Mouse (Mus musculus) neural tube, embryonic 15.5 days (tissue): ENCODE measurements around the gene Hrnr. TPM values are rescaled to one million over a fixed set of nuclear protein-coding genes. Genes with fewer than 3 reads are reported as not detected.

ENCODE experiments used
- ATAC-seq: fragments of 200-750 bp; cut with Nextera tagmentation; 2 replicates; pipeline ENCODE4 v1.8.0; 2017; ENCODE audit warnings: mild to moderate bottlenecking, moderate TSS enrichment, moderate library complexity; ENCODE audit not compliant: low FRiP score
- H3K27ac ChIP-seq: fragments of 300-500 bp; sonication (generic); replicated peaks from 2 replicates; pipeline ENCODE4 v1.5.1; 2015; ENCODE audit warnings: mild to moderate bottlenecking, inconsistent platforms
- H3K27me3 ChIP-seq: fragments of 300-500 bp; sonication (generic); replicated peaks from 2 replicates; pipeline ENCODE4 v1.6.1; 2015; ENCODE audit warnings: inconsistent platforms
- H3K36me3 ChIP-seq: fragments of 300-500 bp; sonication (generic); 2 replicates; pipeline ENCODE4 v1.6.1; 2015; ENCODE audit warnings: inconsistent platforms
- H3K4me1 ChIP-seq: fragments of 300-500 bp; sonication (generic); 2 replicates; pipeline ENCODE4 v1.6.1; 2015; ENCODE audit warnings: inconsistent platforms
- H3K4me2 ChIP-seq: fragments of 300-500 bp; sonication (generic); 2 replicates; pipeline ENCODE4 v1.6.1; 2015; ENCODE audit warnings: inconsistent platforms, mild to moderate bottlenecking, moderate library complexity
- H3K4me3 ChIP-seq: fragments of 300-500 bp; sonication (generic); replicated peaks from 2 replicates; pipeline ENCODE4 v1.5.1; 2015; ENCODE audit warnings: mild to moderate bottlenecking, inconsistent platforms
- H3K9ac ChIP-seq: fragments of 300-500 bp; sonication (generic); replicated peaks from 2 replicates; pipeline ENCODE4 v1.6.1; 2015; ENCODE audit warnings: mild to moderate bottlenecking, inconsistent platforms
- H3K9me3 ChIP-seq: fragments of 300-500 bp; sonication (generic); replicated peaks from 2 replicates; pipeline ENCODE4 v1.6.1; 2016; ENCODE audit warnings: inconsistent platforms
- WGBS: fragments of 180-500 bp; shearing (Covaris S2); methylation state at CpG from one replicate; pipeline ENCODE4 v1.1.7; 2015; ENCODE audit warnings: mixed read lengths; 5-methylcytosine and 5-hydroxymethylcytosine counted together
- polyA plus RNA-seq: library from polyadenylated mRNA; unstranded; fragments of >200 nt; fragmentation: Nextera tagmentation; extraction: Ambion mirVana; gene quantifications from 2 replicates; pipeline ENCODE4 v1.2.1, GENCODE M21; 2015

Gene Hrnr
- polyA plus RNA-seq, 1 experiment from 2014 or later: 0.01 TPM

DNA sequence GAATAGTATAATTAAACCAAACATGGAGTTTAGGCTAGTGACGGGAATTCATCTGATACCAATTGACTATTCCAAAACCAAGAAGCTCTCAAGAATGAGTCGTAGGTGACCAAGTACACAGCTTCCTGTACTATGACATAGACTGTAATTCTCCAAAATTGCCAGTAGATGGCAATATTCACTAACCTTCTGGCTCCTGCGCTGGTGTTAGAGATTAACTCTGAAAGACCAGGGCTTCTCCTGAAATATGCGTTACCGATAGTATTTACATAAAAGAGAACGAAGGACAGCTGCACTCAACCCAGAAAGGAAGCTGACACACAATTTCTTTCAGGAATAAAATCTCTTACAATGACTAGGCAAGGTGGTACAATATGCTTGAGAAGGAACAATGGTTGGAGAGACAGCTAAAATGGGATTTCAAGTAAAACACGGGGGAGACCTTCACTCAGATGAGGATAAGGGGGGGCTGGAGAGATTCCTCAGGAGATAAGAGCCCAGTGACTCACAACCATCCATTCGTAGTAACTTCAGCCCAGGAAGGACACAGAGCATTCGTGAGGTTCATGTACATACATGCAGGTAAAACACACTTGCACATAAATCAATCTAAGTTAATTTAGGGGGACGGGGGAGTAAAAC, 42.5 kb downstream of the Hrnr start:
- peak overlapping the region; percentile 57 for H3K4me2 ChIP-seq
- ATAC-seq: peak; percentile 95
- H3K4me3 ChIP-seq: peak overlapping the region; percentile 23
- no peaks in the 10 kb centered on the region for H3K36me3 ChIP-seq
- 10% methylated on average over 10 of the region's 10 CpGs for WGBS
- H3K27ac ChIP-seq: no peak overlapping the region
- 0 out of 2 replicates have a peak, but pooled peaks cover 3% of the 10 kb centered on the region for H3K27me3 ChIP-seq
- peaks cover 7% of the 10 kb centered on the region for H3K4me1 ChIP-seq
- H3K9ac ChIP-seq: no peak overlapping the region; the same call in 1 of the 2 replicates
- no peaks in the 10 kb centered on the region for H3K9me3 ChIP-seq

DNA sequence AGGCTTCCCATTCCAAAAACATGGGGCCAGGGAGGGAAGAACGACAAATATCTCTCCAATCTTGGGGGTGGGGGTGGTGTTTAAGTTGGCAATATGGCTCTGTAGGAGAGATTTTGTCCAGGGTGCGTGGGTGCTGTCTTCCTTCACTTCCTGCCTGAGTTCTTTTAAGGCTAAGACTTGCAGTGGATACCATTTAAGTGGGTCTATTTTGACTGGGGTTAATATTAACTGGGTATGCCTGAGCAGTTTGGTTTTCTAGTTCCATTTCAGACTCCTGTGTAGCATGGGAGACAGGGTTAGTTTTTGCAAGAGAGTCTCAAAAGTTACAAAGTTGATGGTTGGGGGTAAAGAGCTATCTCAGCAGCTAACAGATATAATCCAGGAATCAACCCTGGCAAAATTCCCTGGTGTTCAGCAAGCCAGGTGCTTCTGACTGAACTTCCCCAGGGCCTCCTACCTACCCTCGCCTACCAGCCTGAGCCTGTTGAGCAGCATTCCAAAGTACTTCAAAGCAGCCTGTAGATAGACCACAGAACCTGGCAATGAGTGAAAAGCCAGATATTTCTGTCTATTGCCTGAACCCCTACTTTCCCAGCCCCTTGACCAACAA, 47.5 kb downstream of the Hrnr start:
- ATAC-seq: no peak
- Histone ChIP-seq H3K9me3 (no peaks in the 10 kb centered on the region), H3K4me3 (no peak overlapping the region), H3K27ac (no peak overlapping the region), H3K4me2 (no peak overlapping the region), H3K9ac (no peak overlapping the region), H3K27me3 (0 out of 2 replicates have a peak, but pooled peaks cover 3% of the 10 kb centered on the region), H3K36me3 (no peaks in the 10 kb centered on the region), H3K4me1 (peaks cover 6% of the 10 kb centered on the region)
- 68% methylated on average over 3 of the region's 3 CpGs for WGBS

DNA sequence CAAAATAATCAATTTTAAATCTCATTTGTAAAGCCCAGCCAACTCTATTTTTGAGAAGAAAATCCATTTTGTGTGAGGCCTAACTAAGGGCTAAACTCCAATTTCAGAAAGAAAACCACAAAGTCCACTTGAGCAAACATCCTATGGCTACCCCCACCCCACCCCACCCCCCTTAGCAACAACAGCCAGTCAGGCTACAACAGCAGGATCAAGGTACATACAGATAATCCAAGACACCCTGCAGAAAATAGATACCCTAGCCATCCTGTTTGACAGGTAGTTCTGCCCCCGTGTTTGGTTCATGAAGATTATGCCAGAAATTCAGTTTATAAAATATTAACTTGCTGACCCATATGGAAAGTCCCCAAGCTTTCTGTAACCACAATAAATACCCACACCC, 48.6 kb downstream of the Hrnr start:
- Histone ChIP-seq H3K4me2 (no peak overlapping the region), H3K27me3 (no peaks in the 10 kb centered on the region), H3K9me3 (no peaks in the 10 kb centered on the region), H3K4me1 (no peaks in the 10 kb centered on the region), H3K36me3 (no peaks in the 10 kb centered on the region), H3K27ac (no peak overlapping the region), H3K9ac (no peak overlapping the region), H3K4me3 (no peak overlapping the region)
- ATAC-seq: no peak
- WGBS: 82% methylated on average over 1 of the region's 1 CpGs

DNA sequence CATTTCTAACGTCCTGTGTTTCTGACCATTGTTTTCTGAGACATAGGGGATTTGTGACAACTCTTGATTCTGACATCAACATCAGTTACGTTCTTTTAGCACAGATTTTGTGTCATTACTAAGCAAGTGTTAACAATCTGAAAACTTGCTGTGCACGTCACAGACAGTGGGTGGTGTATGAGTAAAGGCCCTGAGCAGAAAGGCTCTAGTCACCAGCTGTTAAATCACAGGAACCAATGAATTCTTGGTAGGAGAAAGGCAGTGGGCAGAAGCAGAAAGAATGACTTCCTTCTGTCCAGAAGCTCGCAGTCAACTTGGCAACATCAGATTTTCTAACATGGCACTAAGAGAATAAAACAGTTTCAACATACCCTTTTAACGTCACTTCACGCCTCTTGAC, 53.9 kb downstream of the Hrnr start:
- H3K4me3 ChIP-seq: no peak overlapping the region
- WGBS: 83% methylated on average over 6 of the region's 6 CpGs
- no peaks in the 10 kb centered on the region for H3K27me3 ChIP-seq
- no peak overlapping the region for H3K9ac ChIP-seq
- no peak overlapping the region for H3K27ac ChIP-seq
- H3K4me2 ChIP-seq: no peak overlapping the region
- no peaks in the 10 kb centered on the region for H3K9me3 ChIP-seq
- H3K36me3 ChIP-seq: no peaks in the 10 kb centered on the region
- H3K4me1 ChIP-seq: no peaks in the 10 kb centered on the region
- no peak for ATAC-seq

DNA sequence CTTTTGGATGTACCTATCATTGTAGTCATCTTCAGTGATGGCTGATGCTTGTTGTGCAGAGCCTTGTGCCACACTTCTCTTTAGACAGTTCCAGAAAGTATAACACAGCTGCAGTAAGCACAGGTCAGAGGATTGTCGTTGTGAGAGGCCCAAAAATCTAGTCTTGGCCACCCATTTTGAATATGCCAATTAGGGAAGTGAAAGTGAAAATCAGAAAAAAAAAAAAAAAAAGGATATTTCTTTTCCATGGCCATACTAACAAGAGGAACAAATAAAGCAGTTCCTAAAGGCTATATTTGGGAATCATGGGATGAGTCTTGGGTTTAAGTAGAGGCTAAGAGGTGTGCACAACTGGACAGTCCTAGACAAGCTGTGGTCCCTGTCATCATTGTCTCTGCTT, 55.6 kb downstream of the Hrnr start:
- Histone ChIP-seq H3K4me1 (no peaks in the 10 kb centered on the region), H3K4me2 (no peak overlapping the region), H3K27me3 (no peaks in the 10 kb centered on the region), H3K9ac (no peak overlapping the region), H3K9me3 (no peaks in the 10 kb centered on the region), H3K27ac (no peak overlapping the region), H3K36me3 (no peaks in the 10 kb centered on the region), H3K4me3 (no peak overlapping the region)
- WGBS: 64% methylated on average over 1 of the region's 1 CpGs
- no peak for ATAC-seq

DNA sequence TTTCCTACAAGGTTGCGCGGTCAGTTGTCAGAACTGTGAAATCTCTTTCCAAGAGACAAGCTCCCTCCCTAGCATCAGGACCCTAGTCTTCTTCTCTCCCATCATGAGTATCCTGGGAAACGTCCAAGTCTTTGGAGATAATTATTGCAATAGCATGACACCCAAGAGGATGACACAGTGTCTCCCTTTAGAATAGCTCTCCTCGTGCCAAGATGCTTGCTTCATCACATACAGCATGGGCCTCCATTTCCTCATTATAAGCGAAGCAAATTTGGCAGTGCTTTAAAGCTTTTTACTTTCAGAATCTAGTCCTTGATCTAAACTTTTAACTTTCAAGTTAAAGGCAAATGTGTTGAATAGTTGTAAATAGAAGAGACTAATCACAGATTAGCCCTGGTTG, 56.1 kb downstream of the Hrnr start:
- Histone ChIP-seq H3K9me3 (no peaks in the 10 kb centered on the region), H3K36me3 (no peaks in the 10 kb centered on the region), H3K27ac (no peak overlapping the region), H3K27me3 (no peaks in the 10 kb centered on the region), H3K4me3 (no peak overlapping the region), H3K4me2 (no peak overlapping the region), H3K4me1 (no peaks in the 10 kb centered on the region), H3K9ac (no peak overlapping the region)
- no peak for ATAC-seq
- WGBS: 87% methylated on average over 5 of the region's 5 CpGs

DNA sequence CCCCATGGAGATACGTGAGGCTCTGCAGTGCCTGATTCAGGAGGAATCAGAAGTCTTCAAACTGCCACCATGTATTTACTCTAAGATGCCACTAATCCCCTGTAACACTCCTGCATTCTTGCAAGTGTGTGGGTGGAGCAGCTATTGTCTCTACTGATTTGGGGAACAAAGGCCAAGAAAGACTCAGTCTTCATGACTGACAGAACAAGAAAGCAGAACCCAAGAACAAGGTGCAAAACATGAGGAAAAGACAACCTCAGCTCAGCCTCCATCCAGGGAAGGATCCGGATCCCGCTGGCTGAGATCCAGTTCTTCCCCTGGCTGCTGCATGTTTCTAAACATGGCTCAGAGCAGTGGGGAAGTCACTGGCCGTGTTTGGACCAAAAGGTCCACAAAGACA, 58.6 kb downstream of the Hrnr start:
- H3K9me3 ChIP-seq: no peaks in the 10 kb centered on the region
- H3K27me3 ChIP-seq: no peaks in the 10 kb centered on the region
- WGBS: 77% methylated on average over 4 of the region's 4 CpGs
- ATAC-seq: no peak
- no peak overlapping the region for H3K9ac ChIP-seq
- no peak overlapping the region for H3K4me3 ChIP-seq
- H3K36me3 ChIP-seq: no peaks in the 10 kb centered on the region
- no peak overlapping the region for H3K4me2 ChIP-seq
- no peak overlapping the region for H3K27ac ChIP-seq
- no peaks in the 10 kb centered on the region for H3K4me1 ChIP-seq

Other genes starting within 250 kb of the Hrnr start
- gene Crnn, start 175.0 kb upstream of the Hrnr start, polyA plus RNA-seq: not detected in 2 replicates
- gene Flg2, start 122.5 kb upstream of the Hrnr start, polyA plus RNA-seq: not detected in 2 replicates
- not detected in 2 replicates for gene Flg, start 46.2 kb upstream of the Hrnr start, polyA plus RNA-seq
- gene Rptn, start 74.0 kb downstream of the Hrnr start, polyA plus RNA-seq: not detected in 2 replicates
- gene Tchh, start 122.6 kb downstream of the Hrnr start, polyA plus RNA-seq: 1.3 and 1.6 TPM in 2 replicates
- gene Tchhl1, start 149.0 kb downstream of the Hrnr start, polyA plus RNA-seq: not detected in 2 replicates
- gene S100a11, start 200.7 kb downstream of the Hrnr start, polyA plus RNA-seq: 235 and 481 TPM in 2 replicates
- 284 and 336 TPM in 2 replicates for gene S100a10, start 235.3 kb downstream of the Hrnr start, polyA plus RNA-seq